Mouse (Mus musculus) G1E (cell line): ENCODE results near the gene Radil. TPM values are rescaled to one million over a fixed set of nuclear protein-coding genes. Genes with fewer than 3 reads are reported as not detected.

Experiments used
- ATAC-seq: 2 replicates; pipeline ENCODE4 v1.8.0; 2016; ENCODE audit warnings: mild to moderate bottlenecking; ENCODE audit not compliant: insufficient number of reproducible peaks, poor library complexity, low FRiP score, severe bottlenecking; ENCODE audit errors: extremely low read depth
- DNase-seq: peaks from one replicate; pipeline ENCODE4 v3.0.0; 2012; ENCODE audit warnings: low spot score
- H3K27me3 ChIP-seq: 2 replicates; pipeline ENCODE4 v1.6.1; 2012; ENCODE audit warnings: mild to moderate bottlenecking, low read length, inconsistent platforms; ENCODE audit not compliant: insufficient read depth
- H3K36me3 ChIP-seq: replicated peaks from 2 replicates; pipeline ENCODE3; 2012; ENCODE audit warnings: mild to moderate bottlenecking, inconsistent platforms
- H3K4me1 ChIP-seq: 2 replicates; pipeline ENCODE4 v1.6.1; 2012; ENCODE audit warnings: low read depth, low read length, inconsistent platforms, mixed read lengths; ENCODE audit not compliant: insufficient read depth
- H3K4me3 ChIP-seq: 2 replicates; pipeline ENCODE4 v1.5.1; 2012; ENCODE audit warnings: low read depth, mild to moderate bottlenecking, inconsistent platforms, low read length, moderate library complexity, mixed read lengths
- H3K9me3 ChIP-seq: replicated peaks from 2 replicates; pipeline ENCODE4 v1.6.1; 2012; ENCODE audit warnings: inconsistent platforms
- CTCF ChIP-seq: IDR thresholded peaks from 2 replicates; pipeline ENCODE4 v1.5.1; 2012; ENCODE audit warnings: low read depth, low read length, inconsistent platforms, mixed read lengths
- GATA1 ChIP-seq: IDR thresholded peaks from 2 replicates; pipeline ENCODE4 v1.6.1; 2012; ENCODE audit warnings: borderline replicate concordance, low read length, inconsistent platforms, mixed read lengths
- GATA2 ChIP-seq: IDR thresholded peaks from 2 replicates; pipeline ENCODE4 v1.6.1; 2012; ENCODE audit warnings: low read depth, low read length, inconsistent platforms, borderline replicate concordance
- POLR2AphosphoS5 ChIP-seq: IDR thresholded peaks from 2 replicates; pipeline ENCODE4 v1.6.1; 2012; ENCODE audit warnings: low read depth, low read length, inconsistent platforms; ENCODE audit not compliant: insufficient replicate concordance
- TAL1 ChIP-seq: conservative IDR thresholded peaks from 2 replicates; pipeline ENCODE4 v1.6.1; 2012; ENCODE audit warnings: low read depth, low read length, inconsistent platforms, mixed read lengths
- polyA plus RNA-seq: library from polyadenylated mRNA; stranded (reverse); fragments of >175 nt; gene quantifications from 2 replicates; pipeline ENCODE4 v1.2.3, GENCODE M21; 2012
- total RNA-seq, 2 experiments: library from RNA; stranded (forward) in 1 of 2; stranded (reverse) in 1 of 2; fragments of 200-1000 nt in 1 of 2; fragments of >200 nt in 1 of 2; fragmentation: Nextera tagmentation in 1 of 2; gene quantifications; 2 replicates each; pipeline ENCODE4 v1.2.3; 2014 to 2017

The Radil gene
- total and polyA plus RNA-seq, 3 experiments = 0.38 TPM; not detected in 2

DNA sequence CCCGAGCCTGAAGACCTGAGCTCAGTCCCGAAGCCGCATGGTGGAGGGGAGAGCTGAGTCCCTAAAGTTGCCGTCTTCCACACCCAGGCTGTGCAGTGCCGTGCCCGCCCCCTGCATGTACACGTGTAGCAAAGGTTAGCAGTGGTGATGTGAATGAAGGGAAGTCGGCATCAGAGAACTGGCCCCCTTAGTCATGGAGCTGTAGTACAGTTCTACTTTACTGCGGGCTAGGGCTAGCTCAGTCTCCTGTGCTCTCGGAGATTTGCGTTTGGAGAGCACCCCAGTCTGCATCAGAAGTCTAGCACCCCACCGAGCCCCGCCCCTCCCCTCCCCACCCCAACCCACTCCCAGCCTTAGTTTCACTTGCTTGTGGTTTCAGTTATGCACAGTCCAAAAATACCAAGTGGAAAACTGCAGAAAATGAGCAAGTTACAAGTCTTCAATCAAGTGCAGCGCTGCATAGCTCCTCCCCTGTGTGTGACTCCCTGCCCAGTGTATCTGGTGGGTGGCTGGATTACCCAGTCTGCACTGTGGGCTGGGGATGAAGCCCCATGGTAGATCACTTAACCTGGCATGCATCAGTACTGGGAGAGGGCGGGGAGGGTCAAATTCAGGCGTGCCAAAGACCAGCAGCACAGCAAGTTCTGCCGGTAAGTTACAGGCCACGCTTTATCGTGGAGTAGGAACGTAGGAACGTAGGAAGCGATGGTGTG, 109.4 kb downstream of the Radil start:
- TF ChIP-seq GATA2 = no peak

DNA sequence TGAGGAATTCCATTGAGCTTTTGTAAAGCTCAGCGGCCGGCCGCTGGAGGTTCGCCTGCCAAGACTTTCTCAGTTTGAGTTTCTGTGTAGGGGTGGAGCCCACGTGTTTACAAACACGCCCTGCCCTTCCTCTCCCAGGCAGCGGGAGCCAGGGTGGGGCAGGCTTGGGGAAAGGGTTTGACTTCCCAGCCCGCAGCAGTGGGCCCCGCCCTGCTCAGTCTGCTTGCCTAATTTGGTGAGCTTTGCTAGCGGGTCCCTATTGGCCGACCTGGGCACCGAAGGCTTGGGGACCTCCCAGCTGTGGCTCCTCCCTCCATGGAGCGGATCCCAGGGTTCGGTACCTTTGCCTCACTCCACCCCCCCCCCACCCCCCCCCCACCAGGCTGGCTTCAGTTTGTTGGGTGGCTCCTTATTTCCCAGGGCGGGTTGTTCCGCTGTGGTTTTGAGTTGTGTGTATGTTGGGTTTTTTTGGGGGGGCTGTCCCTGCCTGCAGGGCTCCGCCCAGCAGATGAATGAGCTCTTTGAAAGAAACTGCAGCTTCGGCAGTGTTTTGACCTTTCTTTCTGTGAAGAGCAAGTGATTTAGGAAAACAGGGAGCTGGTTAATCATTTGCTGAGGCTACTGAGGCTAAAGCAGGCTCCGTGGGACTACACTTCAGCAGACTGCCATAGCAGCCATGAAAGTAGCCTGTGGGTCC, 110.3 kb downstream of the Radil start:
- Histone ChIP-seq H3K4me3 (peak overlapping the region; percentile 69), H3K4me1 (peaks cover 64% of the 10 kb centered on the region), H3K36me3 (peaks cover 81% of the 10 kb centered on the region), H3K9me3 (no peaks in the 10 kb centered on the region), H3K27me3 (no peaks in the 10 kb centered on the region)
- ATAC-seq (peak; percentile 96), DNase-seq (peak; percentile 92)
- TF ChIP-seq GATA1 (no peak), CTCF (no peak), POLR2AphosphoS5 (no peak), GATA2 (no peak), TAL1 (no peak)

More for the DNA sequence above, 109.4 kb downstream of the Radil start:
- Histone ChIP-seq H3K4me1 (peaks cover 72% of the 10 kb centered on the region), H3K9me3 (no peaks in the 10 kb centered on the region), H3K27me3 (no peaks in the 10 kb centered on the region), H3K36me3 (peaks cover 82% of the 10 kb centered on the region), H3K4me3 (peak overlapping the region; percentile 69; the same call in 1 of the 2 replicates)
- DNase-seq (no peak), ATAC-seq (no peak)

DNA sequence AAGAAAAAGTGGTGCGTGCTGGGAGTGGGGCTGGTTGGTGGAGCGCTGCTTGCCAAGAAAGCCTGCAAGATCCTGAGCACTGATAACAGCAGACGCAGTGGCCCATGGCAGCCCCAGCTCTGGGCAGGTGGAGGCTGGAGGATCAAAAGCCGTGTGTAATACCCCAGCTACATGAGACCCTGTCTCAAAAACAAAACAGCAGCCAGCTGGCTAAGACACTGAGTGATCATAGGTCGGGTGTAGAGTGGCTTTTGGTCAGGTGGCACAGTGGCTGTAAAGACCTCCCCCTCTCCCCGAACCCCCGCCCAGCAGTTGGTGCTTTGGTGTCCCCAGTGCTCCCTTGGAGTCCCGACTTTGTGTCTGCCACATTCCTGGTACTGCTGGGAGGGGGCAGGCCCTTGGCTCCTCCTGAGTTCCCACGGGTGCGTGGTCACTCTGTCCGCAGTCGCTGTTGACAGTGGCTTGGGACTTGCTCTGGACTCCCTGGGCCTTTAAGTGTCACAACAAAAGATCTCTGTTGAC, 110.9 kb downstream of the Radil start:
- H3K4me1 ChIP-seq = peaks cover 58% of the 10 kb centered on the region
- H3K4me3 ChIP-seq = peak overlapping the region; percentile 69; the same call in 1 of the 2 replicates
- TF ChIP-seq CTCF (no peak), TAL1 (no peak), GATA2 (peak; percentile 29; the same call in 1 of the 2 replicates)
- no peaks in the 10 kb centered on the region for H3K9me3 ChIP-seq
- H3K27me3 ChIP-seq = no peaks in the 10 kb centered on the region
- ATAC-seq (peak; percentile 15; the same call in 1 of the 2 replicates), DNase-seq (no peak)
- peaks cover 81% of the 10 kb centered on the region for H3K36me3 ChIP-seq

DNA sequence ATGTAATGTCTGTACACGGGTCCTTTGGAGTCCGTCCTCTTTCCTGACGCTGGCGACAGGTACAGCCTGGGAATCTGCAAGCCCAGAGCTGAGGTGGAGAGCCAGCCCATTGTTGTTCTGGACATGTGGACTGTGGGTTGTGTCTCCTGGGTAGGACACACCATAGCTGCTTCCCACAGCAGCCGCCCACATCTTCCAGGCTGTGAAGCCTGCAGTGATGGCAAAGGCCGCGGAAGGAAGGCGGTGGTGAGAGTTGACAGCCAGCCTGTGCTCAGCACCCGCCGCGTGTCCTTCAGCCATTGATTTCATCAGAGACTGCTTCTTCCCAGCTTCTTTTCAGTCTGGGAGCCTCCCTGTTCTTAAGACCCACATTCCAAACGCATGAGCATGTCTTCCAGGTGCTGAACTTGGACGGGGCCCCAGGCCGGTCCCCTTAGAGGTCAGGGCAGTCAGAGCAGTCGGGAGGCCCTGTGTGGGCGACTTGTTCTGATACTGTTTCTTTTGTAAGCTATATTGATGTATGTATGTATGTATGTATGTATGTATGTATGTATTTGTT, 112.4 kb downstream of the Radil start:
- TF ChIP-seq CTCF (no peak), TAL1 (no peak), POLR2AphosphoS5 (no peak), GATA1 (no peak), GATA2 (no peak)
- DNase-seq (no peak), ATAC-seq (no peak)
- peaks cover 81% of the 10 kb centered on the region for H3K36me3 ChIP-seq
- no peaks in the 10 kb centered on the region for H3K9me3 ChIP-seq
- H3K27me3 ChIP-seq = no peaks in the 10 kb centered on the region
- no peak overlapping the region for H3K4me3 ChIP-seq
- H3K4me1 ChIP-seq = peaks cover 47% of the 10 kb centered on the region

DNA sequence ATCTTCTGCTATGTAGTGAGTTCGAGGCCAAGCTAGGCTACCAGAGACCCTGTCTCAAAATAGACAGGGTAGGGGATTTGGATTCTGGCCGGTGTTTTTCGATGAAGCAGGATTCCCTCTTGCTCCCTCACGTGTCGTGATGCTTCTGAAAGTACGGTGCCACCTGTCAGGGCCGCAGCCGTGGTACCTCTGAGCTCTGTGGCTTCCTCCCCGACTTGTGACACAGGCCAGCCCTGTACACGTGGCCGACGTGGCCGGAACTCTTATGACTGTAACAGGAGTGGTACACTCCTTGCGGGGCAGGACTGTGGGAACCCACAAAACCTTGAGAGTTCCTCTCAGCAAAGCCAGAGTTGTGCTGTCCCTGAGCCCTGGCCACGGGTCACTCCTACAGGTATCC, 115.2 kb downstream of the Radil start:
- Histone ChIP-seq H3K4me1 (peaks cover 30% of the 10 kb centered on the region), H3K36me3 (peaks cover 88% of the 10 kb centered on the region), H3K9me3 (no peaks in the 10 kb centered on the region), H3K4me3 (no peak overlapping the region), H3K27me3 (no peaks in the 10 kb centered on the region)
- no peak for ATAC-seq
- TF ChIP-seq TAL1 (no peak), GATA1 (no peak), POLR2AphosphoS5 (no peak), CTCF (no peak), GATA2 (no peak)
- no peak for DNase-seq

Other genes with a start within 250 kb of the Radil start
- 26.9 and 29.5 TPM in 2 replicates for gene Foxk1, start 149.6 kb downstream of the Radil start, total RNA-seq (2014; fragmentation: Nextera tagmentation)
- gene Foxk1, start 149.6 kb downstream of the Radil start, total RNA-seq (2017) = 4.9 and 5.5 TPM in 2 replicates
- gene Foxk1, start 149.6 kb downstream of the Radil start, polyA plus RNA-seq = 39.3 and 42.7 TPM in 2 replicates
- 14.1 and 14.6 TPM in 2 replicates for gene Ap5z1, start 87.2 kb downstream of the Radil start, total RNA-seq (2014; fragmentation: Nextera tagmentation)
- gene Ap5z1, start 87.2 kb downstream of the Radil start, total RNA-seq (2017) = 11.5 and 14.0 TPM in 2 replicates
- 32.0 and 37.7 TPM in 2 replicates for gene Ap5z1, start 87.2 kb downstream of the Radil start, polyA plus RNA-seq
- gene Papolb, start 21.0 kb downstream of the Radil start, total RNA-seq (2014; fragmentation: Nextera tagmentation) = not detected in 2 replicates
- 0.06 and 0.11 TPM in 2 replicates for gene Papolb, start 21.0 kb downstream of the Radil start, total RNA-seq (2017)
- gene Papolb, start 21.0 kb downstream of the Radil start, polyA plus RNA-seq = not detected in 2 replicates
- not detected in 2 replicates for gene Mmd2, start 57.7 kb upstream of the Radil start, total RNA-seq (2014; fragmentation: Nextera tagmentation)
- 0.12 and 0.16 TPM in 2 replicates for gene Mmd2, start 57.7 kb upstream of the Radil start, total RNA-seq (2017)
- gene Mmd2, start 57.7 kb upstream of the Radil start, polyA plus RNA-seq = 0.02 TPM in 1 of 2 replicates, not detected in the other
- gene Wipi2, start 76.6 kb upstream of the Radil start, total RNA-seq (2014; fragmentation: Nextera tagmentation) = 42.7 and 44.0 TPM in 2 replicates
- gene Wipi2, start 76.6 kb upstream of the Radil start, total RNA-seq (2017) = 42.8 and 43.3 TPM in 2 replicates
- gene Wipi2, start 76.6 kb upstream of the Radil start, polyA plus RNA-seq = 9.1 and 10.9 TPM in 2 replicates
- not detected in 2 replicates for gene Slc29a4, start 141.4 kb upstream of the Radil start, total RNA-seq (2014; fragmentation: Nextera tagmentation)
- gene Slc29a4, start 141.4 kb upstream of the Radil start, total RNA-seq (2017) = 0.05 TPM in 1 of 2 replicates, not detected in the other
- not detected in 2 replicates for gene Slc29a4, start 141.4 kb upstream of the Radil start, polyA plus RNA-seq